Mouse (Mus musculus) frontal cortex, adult 2 months (tissue): ENCODE measurements around the gene Olfr553. TPM values are rescaled to one million over a fixed set of nuclear protein-coding genes. Genes with fewer than 3 reads are reported as not detected.
A peak's percentile ranks its signal among the peaks of the same experiment; 100 is the strongest.
"Not testable (repeated sequence)": the region's sequence is repeated elsewhere in the genome, so short reads cannot be mapped to it uniquely, and the experiment has no call there.

Source experiments
- DNase-seq, 2 experiments: peaks; one replicate each; pipeline ENCODE4 v3.0.0; 2022; ENCODE audit warnings: low spot score in 1 of 2; ENCODE audit errors: extremely low spot score in 1 of 2
- polyA plus RNA-seq: library from polyadenylated mRNA; depleted of rRNA; stranded (reverse); fragments of >200 nt; gene quantifications from 2 replicates; pipeline ENCODE4 v1.2.3, GENCODE M21; 2012; rRNA removed

Gene Olfr553
- not detected in 2 replicates for polyA plus RNA-seq

GRCm38 (mm10) chr7:102618118-102618517 is at the start of gene Olfr553:
TSS of gene Olfr553 (minus strand) at chr7:102618218.
- DNase-seq = no peak

- peak in 1 of 2 experiments; percentile 57 for DNase-seq
Measured at GRCm38 (mm10) chr7:102665378-102665777, 47.4 kb upstream of the Olfr553 start.

- no peak for DNase-seq
Measured at GRCm38 (mm10) chr7:102664599-102664998, 46.6 kb upstream of the Olfr553 start, which contains the start of gene Olfr556. TSS of gene Olfr556 (plus strand) at chr7:102664899.

- DNase-seq = no peak
Measured at GRCm38 (mm10) chr7:102658523-102658922, 40.5 kb upstream of the Olfr553 start, which contains the start of gene Olfr555. TSS of gene Olfr555 (plus strand) at chr7:102658823.

GRCm38 (mm10) chr7:102644945-102645344 is 26.9 kb upstream of the Olfr553 start:
- not testable (repeated sequence) for DNase-seq

GRCm38 (mm10) chr7:102638132-102638531 is 20.1 kb upstream of the Olfr553 start, which contains the start of gene Olfr554:
TSS of gene Olfr554 (plus strand) at chr7:102638432.
- no peak for DNase-seq

- peak in 1 of 2 experiments; percentile 62 for DNase-seq
Measured at GRCm38 (mm10) chr7:102636665-102637064, 18.6 kb upstream of the Olfr553 start.

GRCm38 (mm10) chr7:102620368-102620767 is 2.4 kb upstream of the Olfr553 start:
- DNase-seq = not testable (repeated sequence)

GRCm38 (mm10) chr7:102619608-102620007 is 1.6 kb upstream of the Olfr553 start:
- DNase-seq = no peak

GRCm38 (mm10) chr7:102597378-102598031 is 20.5 kb downstream of the Olfr553 start, which contains the start of gene Olfr552:
TSS of gene Olfr552 (plus strand) at chr7:102597770.
- DNase-seq = no peak

GRCm38 (mm10) chr7:102591786-102592185 is 26.2 kb downstream of the Olfr553 start, which contains the start of gene Olfr551:
TSS of gene Olfr551 (minus strand) at chr7:102591886.
- no peak for DNase-seq

GRCm38 (mm10) chr7:102575998-102576397 is 42.0 kb downstream of the Olfr553 start:
- DNase-seq = no peak

GRCm38 (mm10) chr7:102573174-102573830 is 44.7 kb downstream of the Olfr553 start:
- DNase-seq = no peak

- DNase-seq = peak in 1 of 2 experiments; percentile 8
Measured at GRCm38 (mm10) chr7:102571142-102571541, 46.9 kb downstream of the Olfr553 start, which contains the start of gene Olfr550. TSS of gene Olfr550 (plus strand) at chr7:102571442.

GRCm38 (mm10) chr7:102566219-102566618 is 51.8 kb downstream of the Olfr553 start:
- no peak for DNase-seq

GRCm38 (mm10) chr7:102564999-102565997 is 52.7 kb downstream of the Olfr553 start, which contains the start of gene Trim21:
TSS of gene Trim21 (minus strand) at chr7:102565486.
- peak; percentile 24 to 59 for DNase-seq
